Mouse (Mus musculus): ENCODE results near the gene Ttc7b. TPM values are rescaled to one million over a fixed set of nuclear protein-coding genes. Genes with fewer than 3 reads are reported as not detected.

Gene Ttc7b
- polyA plus RNA-seq, 1 experiment from 2014 or later: 8.5 TPM

GRCm38 (mm10) chr12:100419946-100420874 is 100.4 kb downstream of the Ttc7b start:
- H3K4me1 ChIP-seq (ENCODE audit: control insufficient read depth, insufficient read depth, low read length): no peaks in the 10 kb centered on the region
- no peaks in the 10 kb centered on the region for H3K27me3 ChIP-seq (ENCODE audit: control insufficient read depth, insufficient read depth, low read length)
- no peaks in the 10 kb centered on the region for H3K36me3 ChIP-seq (ENCODE audit: control insufficient read depth, insufficient read depth, low read length)
- H3K27ac ChIP-seq (replicated peaks; ENCODE audit: low read depth, low read length): peak overlapping the region; percentile 57; the same call in 1 of the 2 replicates
- H3K9ac ChIP-seq (replicated peaks; ENCODE audit: low read length): no peak overlapping the region
- 59% methylated on average over 9 of the region's 9 CpGs for WGBS
- DNase-seq: peak; percentile 21
- no peaks in the 10 kb centered on the region for H3K9me3 ChIP-seq (ENCODE audit: control insufficient read depth, low read length)
- no peak for ATAC-seq (ENCODE audit: low FRiP score, low TSS enrichment)
- H3K4me3 ChIP-seq (replicated peaks; ENCODE audit: low read depth, low read length): no peak overlapping the region
- H3K4me2 ChIP-seq (ENCODE audit: low read length): no peak overlapping the region

GRCm38 (mm10) chr12:100415802-100416201 is 104.8 kb downstream of the Ttc7b start:
- Histone ChIP-seq H3K4me2 (ENCODE audit: low read length) (no peak overlapping the region), H3K9me3 (ENCODE audit: control insufficient read depth, low read length) (no peaks in the 10 kb centered on the region), H3K9ac (replicated peaks; ENCODE audit: low read length) (no peak overlapping the region), H3K36me3 (ENCODE audit: control insufficient read depth, insufficient read depth, low read length) (peaks cover 17% of the 10 kb centered on the region), H3K4me3 (replicated peaks; ENCODE audit: low read depth, low read length) (no peak overlapping the region), H3K27me3 (ENCODE audit: control insufficient read depth, insufficient read depth, low read length) (no peaks in the 10 kb centered on the region), H3K27ac (replicated peaks; ENCODE audit: low read depth, low read length) (no peak overlapping the region), H3K4me1 (ENCODE audit: control insufficient read depth, insufficient read depth, low read length) (no peaks in the 10 kb centered on the region)
- DNase-seq: no peak
- 84% methylated on average over 6 of the region's 6 CpGs for WGBS
- no peak for ATAC-seq (ENCODE audit: low FRiP score, low TSS enrichment)

GRCm38 (mm10) chr12:100414717-100415398 is 105.8 kb downstream of the Ttc7b start:
- Histone ChIP-seq H3K9me3 (ENCODE audit: control insufficient read depth, low read length) (no peaks in the 10 kb centered on the region), H3K27me3 (ENCODE audit: control insufficient read depth, insufficient read depth, low read length) (no peaks in the 10 kb centered on the region), H3K9ac (replicated peaks; ENCODE audit: low read length) (no peak overlapping the region), H3K4me1 (ENCODE audit: control insufficient read depth, insufficient read depth, low read length) (no peaks in the 10 kb centered on the region), H3K27ac (replicated peaks; ENCODE audit: low read depth, low read length) (no peak overlapping the region), H3K4me2 (ENCODE audit: low read length) (no peak overlapping the region), H3K4me3 (replicated peaks; ENCODE audit: low read depth, low read length) (no peak overlapping the region), H3K36me3 (ENCODE audit: control insufficient read depth, insufficient read depth, low read length) (peaks cover 17% of the 10 kb centered on the region)
- ATAC-seq (ENCODE audit: low FRiP score, low TSS enrichment): no peak
- DNase-seq: no peak
- 85% methylated on average over 14 of the region's 14 CpGs for whole genome bisulfite sequencing

GRCm38 (mm10) chr12:100408714-100409113 is 111.9 kb downstream of the Ttc7b start:
- H3K4me1 ChIP-seq (ENCODE audit: control insufficient read depth, insufficient read depth, low read length): peaks cover 11% of the 10 kb centered on the region; the same call in 1 of the 2 replicates
- H3K4me3 ChIP-seq (replicated peaks; ENCODE audit: low read depth, low read length): no peak overlapping the region
- ATAC-seq (ENCODE audit: low FRiP score, low TSS enrichment): no peak
- no peak overlapping the region for H3K4me2 ChIP-seq (ENCODE audit: low read length)
- no peaks in the 10 kb centered on the region for H3K9me3 ChIP-seq (ENCODE audit: control insufficient read depth, low read length)
- H3K27ac ChIP-seq (replicated peaks; ENCODE audit: low read depth, low read length): no peak overlapping the region
- no peaks in the 10 kb centered on the region for H3K27me3 ChIP-seq (ENCODE audit: control insufficient read depth, insufficient read depth, low read length)
- no peak for DNase-seq
- peaks cover 4% of the 10 kb centered on the region; the same call in 1 of the 2 replicates for H3K36me3 ChIP-seq (ENCODE audit: control insufficient read depth, insufficient read depth, low read length)
- H3K9ac ChIP-seq (replicated peaks; ENCODE audit: low read length): no peak overlapping the region
- 92% methylated on average over 11 of the region's 11 CpGs for WGBS

- no peaks in the 10 kb centered on the region for H3K9me3 ChIP-seq (ENCODE audit: control insufficient read depth, low read length)
- no peak overlapping the region for H3K9ac ChIP-seq (replicated peaks; ENCODE audit: low read length)
- no peak overlapping the region for H3K4me3 ChIP-seq (replicated peaks; ENCODE audit: low read depth, low read length)
- no peak overlapping the region for H3K27ac ChIP-seq (replicated peaks; ENCODE audit: low read depth, low read length)
- H3K36me3 ChIP-seq (ENCODE audit: control insufficient read depth, insufficient read depth, low read length): peaks cover 2% of the 10 kb centered on the region; the same call in 1 of the 2 replicates
- ATAC-seq (ENCODE audit: low FRiP score, low TSS enrichment): no peak
- peaks cover 11% of the 10 kb centered on the region; the same call in 1 of the 2 replicates for H3K4me1 ChIP-seq (ENCODE audit: control insufficient read depth, insufficient read depth, low read length)
- 62% methylated on average over 8 of the region's 8 CpGs for WGBS
- H3K4me2 ChIP-seq (ENCODE audit: low read length): no peak overlapping the region
- no peaks in the 10 kb centered on the region for H3K27me3 ChIP-seq (ENCODE audit: control insufficient read depth, insufficient read depth, low read length)
- peak; percentile 25 for DNase-seq
These were observed 112.5 kb downstream of the Ttc7b start for GRCm38 (mm10) chr12:100408143-100408542.

- Histone ChIP-seq H3K9me3 (ENCODE audit: control insufficient read depth, low read length) (no peaks in the 10 kb centered on the region), H3K9ac (replicated peaks; ENCODE audit: low read length) (no peak overlapping the region; the same call in 1 of the 2 replicates), H3K27me3 (ENCODE audit: control insufficient read depth, insufficient read depth, low read length) (no peaks in the 10 kb centered on the region), H3K27ac (replicated peaks; ENCODE audit: low read depth, low read length) (no peak overlapping the region; the same call in 1 of the 2 replicates), H3K4me2 (ENCODE audit: low read length) (no peak overlapping the region), H3K36me3 (ENCODE audit: control insufficient read depth, insufficient read depth, low read length) (peaks cover 8% of the 10 kb centered on the region; the same call in 1 of the 2 replicates), H3K4me1 (ENCODE audit: control insufficient read depth, insufficient read depth, low read length) (peaks cover 11% of the 10 kb centered on the region; the same call in 1 of the 2 replicates), H3K4me3 (replicated peaks; ENCODE audit: low read depth, low read length) (no peak overlapping the region)
- DNase-seq (peak; percentile 46), ATAC-seq (ENCODE audit: low FRiP score, low TSS enrichment) (no peak)
- 15% methylated on average over 7 of the region's 7 CpGs for WGBS
These were observed 113.3 kb downstream of the Ttc7b start for GRCm38 (mm10) chr12:100407371-100407770.

- Histone ChIP-seq H3K4me3 (replicated peaks; ENCODE audit: low read depth, low read length) (no peak overlapping the region), H3K9me3 (ENCODE audit: control insufficient read depth, low read length) (no peaks in the 10 kb centered on the region), H3K4me1 (ENCODE audit: control insufficient read depth, insufficient read depth, low read length) (peaks cover 11% of the 10 kb centered on the region; the same call in 1 of the 2 replicates), H3K36me3 (ENCODE audit: control insufficient read depth, insufficient read depth, low read length) (peaks cover 17% of the 10 kb centered on the region; the same call in 1 of the 2 replicates), H3K27ac (replicated peaks; ENCODE audit: low read depth, low read length) (no peak overlapping the region), H3K9ac (replicated peaks; ENCODE audit: low read length) (no peak overlapping the region), H3K4me2 (ENCODE audit: low read length) (no peak overlapping the region), H3K27me3 (ENCODE audit: control insufficient read depth, insufficient read depth, low read length) (no peaks in the 10 kb centered on the region)
- ATAC-seq (ENCODE audit: low FRiP score, low TSS enrichment) (no peak), DNase-seq (no peak)
- WGBS: 86% methylated on average over 11 of the region's 11 CpGs
These were observed 114.5 kb downstream of the Ttc7b start for GRCm38 (mm10) chr12:100406094-100406493.

- H3K36me3 ChIP-seq (ENCODE audit: control insufficient read depth, insufficient read depth, low read length): peaks cover 21% of the 10 kb centered on the region; the same call in 1 of the 2 replicates
- no peak overlapping the region for H3K9ac ChIP-seq (replicated peaks; ENCODE audit: low read length)
- DNase-seq: no peak
- H3K4me3 ChIP-seq (replicated peaks; ENCODE audit: low read depth, low read length): no peak overlapping the region
- no peak for ATAC-seq (ENCODE audit: low FRiP score, low TSS enrichment)
- 90% methylated on average over 8 of the region's 8 CpGs for WGBS
- H3K27me3 ChIP-seq (ENCODE audit: control insufficient read depth, insufficient read depth, low read length): no peaks in the 10 kb centered on the region
- peaks cover 11% of the 10 kb centered on the region; the same call in 1 of the 2 replicates for H3K4me1 ChIP-seq (ENCODE audit: control insufficient read depth, insufficient read depth, low read length)
- H3K9me3 ChIP-seq (ENCODE audit: control insufficient read depth, low read length): no peaks in the 10 kb centered on the region
- no peak overlapping the region for H3K27ac ChIP-seq (replicated peaks; ENCODE audit: low read depth, low read length)
- no peak overlapping the region for H3K4me2 ChIP-seq (ENCODE audit: low read length)
These were observed 115.1 kb downstream of the Ttc7b start for GRCm38 (mm10) chr12:100405512-100406030.

Measured in midbrain, embryonic 14.5 days (tissue).